Mouse (Mus musculus) stomach, postnatal 0 days (tissue): ENCODE measurements around the gene Sebox.

Source experiments
- CTCF ChIP-seq: IDR thresholded peaks from 2 replicates; pipeline ENCODE4 v1.5.1; 2016; ENCODE audit warnings: antibody characterized with exemption, low read depth, mild to moderate bottlenecking, moderate library complexity
- EP300 ChIP-seq: optimal IDR thresholded peaks from 2 replicates; pipeline ENCODE3; 2016; ENCODE audit warnings: antibody characterized with exemption

- TF ChIP-seq CTCF (no peak), EP300 (no peak)
Measured at GRCm38 (mm10) chr11:78521880-78522279, 18.6 kb downstream of the Sebox start.
